Mouse (Mus musculus): ENCODE results near the gene Elfn2. TPM values are rescaled to one million over a fixed set of nuclear protein-coding genes. Genes with fewer than 3 reads are reported as not detected.

Elfn2 gene
- total RNA-seq, 2 experiments from 2014 or later, result 0.09 TPM; not detected in 1

- ATAC-seq (replicated peaks; ENCODE audit: low FRiP score, poor library complexity, severe bottlenecking), result no peak
Observed at GRCm38 (mm10) chr15:78730315-78731049, 11.9 kb upstream of the Elfn2 start.

DNA sequence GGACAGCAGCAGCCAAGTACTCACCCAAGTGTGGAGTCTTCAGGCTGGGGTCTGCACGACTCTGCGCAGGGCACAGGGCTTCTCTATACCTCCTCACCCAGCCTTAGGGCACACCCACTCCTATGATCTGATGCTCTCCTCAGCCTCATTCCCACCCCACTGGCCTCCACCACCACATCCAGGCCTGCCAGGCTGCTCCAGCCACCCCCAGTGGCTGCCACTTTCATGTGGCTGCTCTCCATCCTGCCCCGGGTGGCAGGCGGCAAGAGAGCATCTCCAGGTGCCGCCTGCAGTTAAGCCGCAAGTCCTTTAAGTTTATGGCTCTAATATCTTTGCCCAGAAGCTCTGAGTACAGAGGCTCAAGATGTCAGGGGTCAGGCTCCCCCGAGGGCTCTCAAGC is 8.1 kb upstream of the Elfn2 start:
- no peak for ATAC-seq (replicated peaks; ENCODE audit: low FRiP score, poor library complexity, severe bottlenecking)

- no peak for ATAC-seq (replicated peaks; ENCODE audit: low FRiP score, poor library complexity, severe bottlenecking)
Observed at GRCm38 (mm10) chr15:78720532-78720931, 2.0 kb upstream of the Elfn2 start.

- no peak for ATAC-seq (replicated peaks; ENCODE audit: low FRiP score, poor library complexity, severe bottlenecking)
Observed at GRCm38 (mm10) chr15:78720094-78720493, 1.5 kb upstream of the Elfn2 start.

GRCm38 (mm10) chr15:78719416-78719815 is 845 bp upstream of the Elfn2 start:
- no peak for ATAC-seq (replicated peaks; ENCODE audit: low FRiP score, poor library complexity, severe bottlenecking)

DNA sequence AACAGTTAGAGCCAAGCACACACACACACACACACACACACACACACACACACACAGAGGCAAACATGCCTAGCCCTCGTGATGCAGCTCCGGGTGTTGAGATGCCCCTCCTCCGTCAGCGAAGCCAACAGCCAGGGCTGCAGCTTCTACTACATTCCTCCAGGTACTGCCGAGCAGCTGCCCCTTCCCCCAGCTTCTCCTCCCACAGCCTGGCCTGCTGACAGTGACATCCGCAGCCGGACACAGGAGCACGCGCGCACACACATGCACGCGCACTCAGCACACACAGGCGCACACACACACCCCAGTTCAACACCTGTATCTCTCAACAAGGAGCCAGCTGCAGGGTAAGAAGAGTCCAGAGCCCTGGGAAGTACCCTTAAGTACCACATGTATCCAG is 1.6 kb downstream of the Elfn2 start:
- no peak for ATAC-seq (replicated peaks; ENCODE audit: low FRiP score, poor library complexity, severe bottlenecking)

DNA sequence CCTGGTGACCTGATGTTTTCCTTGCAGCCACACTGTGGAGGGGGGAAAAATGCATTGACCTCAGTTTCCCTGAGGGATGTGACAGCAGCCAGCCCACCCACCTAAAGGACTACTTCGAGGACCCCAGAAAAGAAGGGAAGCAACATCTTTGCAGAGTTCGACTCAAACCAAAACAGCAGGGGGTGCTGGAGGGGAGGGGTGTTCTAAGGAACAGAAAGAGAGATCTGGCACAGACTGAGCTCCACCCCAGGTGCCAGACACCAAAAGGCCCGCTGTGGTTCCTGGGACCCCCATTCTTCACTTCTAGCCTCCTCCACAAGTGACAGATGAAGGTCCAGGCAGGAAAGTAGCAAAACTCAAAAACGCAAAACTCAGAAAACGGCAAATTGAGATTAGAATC is 2.7 kb downstream of the Elfn2 start:
- no peak for ATAC-seq (replicated peaks; ENCODE audit: low FRiP score, poor library complexity, severe bottlenecking)

DNA sequence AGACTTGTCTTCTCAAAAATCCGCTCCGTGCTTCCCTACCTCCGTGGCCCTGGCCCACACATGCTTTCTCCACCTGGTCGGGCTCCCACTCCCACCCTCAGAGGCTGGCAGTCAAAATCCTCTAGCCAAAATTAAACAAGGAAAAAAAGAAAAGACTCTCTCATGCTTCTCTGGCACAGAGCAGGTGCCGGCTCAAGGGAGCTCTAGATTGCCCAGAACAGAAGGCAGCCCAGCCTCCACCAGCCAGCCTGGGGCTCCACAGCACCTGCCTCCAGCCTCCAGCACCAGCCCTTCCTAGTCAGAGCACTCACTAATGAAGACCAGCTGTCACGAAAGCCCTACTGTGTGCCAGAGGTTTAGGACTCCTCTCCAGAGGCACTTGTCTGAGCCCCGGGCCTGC is 4.8 kb downstream of the Elfn2 start:
- ATAC-seq (replicated peaks; ENCODE audit: low FRiP score, poor library complexity, severe bottlenecking), result no peak

DNA sequence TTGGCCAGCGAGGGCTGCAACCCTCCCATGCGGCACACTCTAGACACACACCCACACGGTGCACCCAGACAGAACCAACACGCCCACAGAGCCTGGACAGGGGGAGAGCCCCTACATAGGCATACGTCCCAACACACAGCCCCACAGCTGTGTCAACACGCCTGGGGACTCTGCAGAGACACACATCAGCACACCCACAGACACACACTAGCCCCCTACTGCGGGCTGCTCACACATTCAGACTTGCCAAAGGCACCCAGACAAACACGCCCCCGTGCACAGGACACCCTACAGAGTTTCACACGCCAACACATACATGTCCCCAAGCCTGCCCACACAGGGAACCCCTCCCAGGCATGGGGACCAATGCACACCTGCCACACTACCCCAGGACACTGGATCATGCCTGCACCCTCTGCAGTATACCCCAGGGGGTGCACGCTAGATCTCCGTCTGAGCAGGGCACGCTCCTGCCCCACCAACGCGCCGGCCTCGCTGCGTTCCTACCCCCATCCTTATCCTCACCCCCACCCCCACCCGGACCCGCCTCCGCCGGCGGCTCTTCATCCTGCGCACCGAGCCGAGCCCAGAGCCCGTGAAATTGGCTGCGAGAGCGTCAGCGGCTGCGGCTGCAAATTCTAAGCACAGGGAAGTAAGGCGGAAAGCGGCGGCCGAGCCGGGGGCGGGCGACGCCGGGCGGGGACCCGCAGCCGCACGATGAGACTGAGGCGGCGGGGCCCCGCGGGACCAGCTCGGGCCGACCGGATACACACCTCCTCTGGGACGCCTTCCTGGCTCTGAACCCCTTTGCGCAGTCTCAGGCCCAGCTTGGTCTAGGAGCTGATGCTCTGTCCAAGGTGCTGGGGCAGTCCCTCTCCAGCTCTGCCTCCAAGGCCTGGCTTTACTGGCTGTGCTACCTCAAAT is 6.0 kb downstream of the Elfn2 start:
- ATAC-seq (replicated peaks; ENCODE audit: low FRiP score, poor library complexity, severe bottlenecking), result no peak

GRCm38 (mm10) chr15:78711935-78712334 is 6.6 kb downstream of the Elfn2 start:
- no peak for ATAC-seq (replicated peaks; ENCODE audit: low FRiP score, poor library complexity, severe bottlenecking)

DNA sequence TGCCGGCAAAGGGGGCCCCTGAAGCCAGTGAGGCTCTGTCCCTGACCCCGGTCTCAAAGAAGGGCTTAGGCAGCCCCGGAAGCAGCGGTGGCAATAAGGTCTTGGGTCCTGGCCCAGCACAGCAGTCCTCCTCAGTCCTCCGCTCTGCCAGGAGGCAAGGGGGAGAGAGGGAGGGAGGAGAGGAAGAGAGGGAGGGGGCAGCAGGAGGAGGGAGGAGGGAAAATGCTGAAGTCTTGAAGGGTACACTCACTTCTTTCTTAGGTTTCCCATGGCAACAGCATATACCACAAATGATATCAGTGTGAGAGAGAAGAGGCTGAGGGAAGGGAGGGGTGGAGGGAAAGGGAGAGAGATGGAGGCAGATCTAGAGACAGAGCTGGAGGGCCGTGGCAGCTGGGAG is 7.9 kb downstream of the Elfn2 start:
- ATAC-seq (replicated peaks; ENCODE audit: low FRiP score, poor library complexity, severe bottlenecking), result no peak

GRCm38 (mm10) chr15:78709767-78710166 is 8.8 kb downstream of the Elfn2 start:
- no peak for ATAC-seq (replicated peaks; ENCODE audit: low FRiP score, poor library complexity, severe bottlenecking)

DNA sequence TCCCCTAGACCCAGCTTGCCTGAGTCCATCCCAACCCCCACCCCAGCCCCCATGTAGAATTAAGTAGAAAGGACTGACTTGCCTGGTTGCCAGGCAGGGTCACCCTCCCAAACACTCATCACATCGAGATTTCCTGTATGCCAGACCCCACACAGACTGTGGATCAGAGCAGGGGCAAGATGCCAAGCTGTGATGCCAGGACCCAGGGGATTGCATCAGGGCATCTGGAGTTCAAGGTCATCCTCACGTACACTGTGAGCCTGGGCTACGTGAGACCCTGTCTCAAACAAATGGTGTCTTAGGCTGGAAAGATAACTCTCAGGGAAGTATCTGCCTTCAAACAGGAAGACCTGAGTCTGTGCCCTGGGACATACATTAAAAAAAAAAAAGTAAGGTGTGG is 11.9 kb downstream of the Elfn2 start:
- ATAC-seq (replicated peaks; ENCODE audit: low FRiP score, poor library complexity, severe bottlenecking), result no peak

GRCm38 (mm10) chr15:78704824-78705223 is 13.7 kb downstream of the Elfn2 start:
- ATAC-seq (replicated peaks; ENCODE audit: low FRiP score, poor library complexity, severe bottlenecking), result no peak

- no peak for ATAC-seq (replicated peaks; ENCODE audit: low FRiP score, poor library complexity, severe bottlenecking)
Observed at GRCm38 (mm10) chr15:78704007-78704406, 14.6 kb downstream of the Elfn2 start.

DNA sequence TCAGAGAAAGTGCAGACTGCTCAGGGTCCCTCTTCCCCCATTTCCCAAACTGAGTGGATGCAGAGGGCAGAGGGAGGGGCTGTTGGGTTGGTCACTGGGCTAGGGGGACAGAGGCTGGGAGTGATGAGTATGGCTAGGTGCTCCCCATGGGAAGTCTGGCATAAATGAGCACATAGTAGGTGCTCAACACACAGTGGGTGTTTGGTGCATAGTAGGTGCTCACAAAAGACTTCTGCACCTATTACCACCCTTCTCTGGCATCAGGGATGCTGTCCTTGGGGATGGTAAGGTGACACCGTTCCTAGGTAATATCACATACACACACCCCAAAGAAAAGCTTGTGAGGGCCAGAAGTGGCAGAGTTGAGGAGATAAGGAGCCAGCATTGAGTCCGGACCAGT is 18.2 kb downstream of the Elfn2 start:
- ATAC-seq (replicated peaks; ENCODE audit: low FRiP score, poor library complexity, severe bottlenecking), result no peak

DNA sequence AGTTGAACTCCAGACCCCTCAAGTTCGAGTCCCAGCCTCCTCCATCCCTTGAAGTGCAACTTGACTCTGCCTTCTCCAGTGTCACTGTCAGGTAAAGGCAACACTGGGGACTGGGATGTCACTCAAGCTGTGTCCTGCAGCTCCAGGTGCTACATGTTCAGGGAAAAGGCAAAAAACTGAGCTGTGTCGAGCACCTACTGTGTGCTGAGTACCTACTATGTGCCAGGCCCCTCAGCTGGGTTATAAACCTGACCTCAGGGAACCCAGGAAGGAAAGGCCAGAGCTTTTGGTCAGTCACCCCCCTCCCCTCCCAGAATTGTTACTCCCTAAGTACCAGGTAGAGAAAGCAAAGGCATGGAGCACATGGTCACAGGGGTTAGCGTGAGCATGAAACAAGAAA is 19.1 kb downstream of the Elfn2 start:
- ATAC-seq (replicated peaks; ENCODE audit: low FRiP score, poor library complexity, severe bottlenecking), result no peak

- no peak for ATAC-seq (replicated peaks; ENCODE audit: low FRiP score, poor library complexity, severe bottlenecking)
Observed at GRCm38 (mm10) chr15:78698491-78699135, 20.0 kb downstream of the Elfn2 start.

DNA sequence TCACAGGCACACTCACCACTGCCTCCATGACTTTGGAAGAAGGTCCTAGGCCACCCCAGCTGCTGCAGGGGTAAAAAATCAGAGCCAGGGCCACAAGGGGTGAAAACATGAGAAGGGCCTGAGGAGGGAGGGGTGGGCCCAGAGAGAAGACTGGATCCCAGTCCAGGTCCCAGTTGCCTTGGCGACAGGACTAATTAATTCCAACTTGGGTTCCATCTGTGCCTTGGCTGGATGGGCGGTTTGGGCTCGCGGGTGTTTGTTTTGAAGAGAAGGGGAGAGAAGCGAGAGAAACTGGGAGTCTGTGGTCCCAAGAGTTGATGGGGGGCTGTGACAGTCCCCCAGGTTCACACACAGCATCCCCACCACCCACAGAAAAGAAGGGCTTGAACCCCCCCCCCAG is 20.5 kb downstream of the Elfn2 start:
- no peak for ATAC-seq (replicated peaks; ENCODE audit: low FRiP score, poor library complexity, severe bottlenecking)

DNA sequence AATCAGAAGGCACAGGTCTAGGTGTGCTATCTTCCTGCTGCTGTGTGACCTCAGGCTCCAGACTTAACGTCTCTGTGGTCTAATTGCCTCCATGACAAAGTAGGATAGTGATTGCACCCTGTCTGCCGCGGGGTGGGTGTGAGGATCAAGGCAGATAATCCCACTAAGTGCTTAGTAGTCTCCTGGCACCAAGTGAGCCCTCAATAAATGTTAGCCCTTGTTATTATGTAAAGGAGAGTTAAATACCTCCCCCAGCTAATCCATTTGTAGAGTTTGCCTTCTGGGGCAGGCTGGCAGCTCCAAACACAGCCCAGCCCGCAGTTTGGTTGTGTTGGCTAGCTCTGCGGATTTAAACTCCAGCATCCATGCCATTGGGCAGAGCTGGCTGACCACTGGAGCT is 22.8 kb downstream of the Elfn2 start:
- ATAC-seq (replicated peaks; ENCODE audit: low FRiP score, poor library complexity, severe bottlenecking), result no peak

GRCm38 (mm10) chr15:78692505-78692904 is 26.1 kb downstream of the Elfn2 start:
- no peak for ATAC-seq (replicated peaks; ENCODE audit: low FRiP score, poor library complexity, severe bottlenecking)

Data from erythroblast, adult 5-6 weeks (primary cell).